In genomic region chr3:104671543-104671942, GRCm38 (mm10) we compare ENCODE assay signal across 8 mouse cellular contexts. TPM values are rescaled to one million over a fixed set of nuclear protein-coding genes. Genes with fewer than 3 reads are reported as not detected.
DNase-seq lines count a peak whose midpoint lies in the region; ATAC-seq lines count a peak whose summit lies in the region.

No protein-coding gene starts in this region.

- H3K27ac ChIP-seq in limb, embryonic 12.5 days = peak overlapping the region; percentile 8; the same call in 1 of the 2 replicates
- no peak overlapping the region for H3K27ac ChIP-seq in midbrain, embryonic 16.5 days (ENCODE audit: low read length)

- ATAC-seq in limb, embryonic 12.5 days (ENCODE audit: insufficient number of reproducible peaks, insufficient read depth, low FRiP score, low TSS enrichment, low read depth) = no peak
- ATAC-seq in midbrain, embryonic 16.5 days = no peak

- WGBS in limb, embryonic 12.5 days = 70% methylated on average over 6 of the region's 6 CpGs
- 69% methylated on average over 6 of the region's 6 CpGs for WGBS in midbrain, embryonic 16.5 days

- no peak overlapping the region for H3K4me2 ChIP-seq in limb, embryonic 12.5 days
- H3K4me2 ChIP-seq in midbrain, embryonic 16.5 days (ENCODE audit: low read length) = no peak overlapping the region

- no peak overlapping the region for H3K9ac ChIP-seq in limb, embryonic 12.5 days (replicated peaks)
- H3K9ac ChIP-seq in midbrain, embryonic 16.5 days (ENCODE audit: low read depth, low read length) = no peak overlapping the region

- peak; percentile 36 for DNase-seq in layer of hippocampus, adult 11-12 months (ENCODE audit: low spot score)
- DNase-seq in layer of hippocampus, postnatal 25 days (ENCODE audit: extremely low spot score in 1 of 2, low spot score in 1 of 2) = no peak
- DNase-seq in c-Kit-negative CD71-positive TER-119-positive erythroid progenitor cells, embryonic 14.5 days (ENCODE audit: low read depth, low spot score) = peak; percentile 65
- peak; percentile 70 to 71 for DNase-seq in spleen, postnatal 14 days (ENCODE audit: low spot score in 2 of 2)
- no peak for DNase-seq in adrenal gland, adult 8-10 months
- DNase-seq in ovary, postnatal 10 days (ENCODE audit: low spot score) = no peak

- no peaks in the 10 kb centered on the region for H3K9me3 ChIP-seq in limb, embryonic 12.5 days
- no peaks in the 10 kb centered on the region for H3K9me3 ChIP-seq in midbrain, embryonic 16.5 days (replicated peaks; ENCODE audit: control insufficient read depth, low read length, poor library complexity, severe bottlenecking)

- no peak overlapping the region for H3K4me3 ChIP-seq in limb, embryonic 12.5 days (replicated peaks)
- H3K4me3 ChIP-seq in midbrain, embryonic 16.5 days (ENCODE audit: low read depth, low read length) = no peak overlapping the region

- H3K27me3 ChIP-seq in limb, embryonic 12.5 days = no peaks in the 10 kb centered on the region
- H3K27me3 ChIP-seq in midbrain, embryonic 16.5 days (ENCODE audit: control insufficient read depth, insufficient read depth, low read depth, low read length) = no peaks in the 10 kb centered on the region

- peaks cover 38% of the 10 kb centered on the region for H3K4me1 ChIP-seq in limb, embryonic 12.5 days (replicated peaks)
- H3K4me1 ChIP-seq in midbrain, embryonic 16.5 days (ENCODE audit: control insufficient read depth, insufficient read depth, low read length) = peaks cover 6% of the 10 kb centered on the region

- no peaks in the 10 kb centered on the region for H3K36me3 ChIP-seq in limb, embryonic 12.5 days
- no peaks in the 10 kb centered on the region for H3K36me3 ChIP-seq in midbrain, embryonic 16.5 days (ENCODE audit: control insufficient read depth, insufficient read depth, low read length)

RNA-seq across cellular contexts. Expression of gene Slc16a1, which starts 33.1 kb away (rescaled TPM):
- 10 to 100 TPM; 28.4 to 34.3 TPM for total RNA-seq in layer of hippocampus, postnatal 25 days (2021)
- polyA plus RNA-seq in limb, embryonic 12.5 days (2016; fragmentation: Nextera tagmentation; extraction: Ambion mirVana) = 44.6 and 45.3 TPM in 2 replicates
- 10 to 100 TPM; 17.5 to 29.1 (median 23.5) TPM for total RNA-seq in adrenal gland, adult 8-10 months (2022)
- 8.9 and 10.2 TPM in 2 replicates for polyA plus RNA-seq in midbrain, embryonic 16.5 days (2015; fragmentation: Nextera tagmentation; extraction: Ambion mirVana)

Comparison
In these comparisons a context has a peak if more than half of its experiments do, and no peak if none do; other contexts are left out.
1. DNase-seq: peak in layer of hippocampus, adult 11-12 months (single experiment), c-Kit-negative CD71-positive TER-119-positive erythroid progenitor cells, embryonic 14.5 days (single experiment) and spleen, postnatal 14 days (2 of 2); none in layer of hippocampus, postnatal 25 days (0 of 2), adrenal gland, adult 8-10 months (single experiment) and ovary, postnatal 10 days (single experiment).